Mouse (Mus musculus) ES-Bruce4 (cell line): Measurements from ENCODE around the gene Klk9. TPM values are rescaled to one million over a fixed set of nuclear protein-coding genes. Genes with fewer than 3 reads are reported as not detected.

Experiments used
- H3K27ac ChIP-seq: 2 replicates; pipeline ENCODE4 v1.5.1; 2012; ENCODE audit warnings: low read length, inconsistent platforms; ENCODE audit not compliant: insufficient read depth
- H3K27me3 ChIP-seq: 2 replicates; pipeline ENCODE4 v1.6.1; 2012; ENCODE audit warnings: mild to moderate bottlenecking, low read length, inconsistent platforms; ENCODE audit not compliant: control insufficient read depth, poor library complexity, insufficient read depth, severe bottlenecking
- H3K36me3 ChIP-seq: 2 replicates; pipeline ENCODE4 v1.6.1; 2012; ENCODE audit warnings: inconsistent platforms, mild to moderate bottlenecking, low read length, moderate library complexity; ENCODE audit not compliant: control insufficient read depth, poor library complexity, insufficient read depth, severe bottlenecking
- H3K4me1 ChIP-seq: one replicate; pipeline ENCODE4 v1.8.1; 2011; ENCODE audit warnings: low read length; ENCODE audit not compliant: control insufficient read depth, insufficient read depth
- H3K4me3 ChIP-seq: 2 replicates; pipeline ENCODE4 v1.5.1; 2011; ENCODE audit warnings: low read depth, mild to moderate bottlenecking, low read length
- H3K9ac ChIP-seq: 2 replicates; pipeline ENCODE4 v1.6.1; 2012; ENCODE audit warnings: low read depth, mild to moderate bottlenecking, inconsistent platforms; ENCODE audit not compliant: poor library complexity, severe bottlenecking
- H3K9me3 ChIP-seq: replicated peaks from 2 replicates; pipeline ENCODE4 v1.6.1; 2012; ENCODE audit warnings: mild to moderate bottlenecking, low read length, inconsistent platforms; ENCODE audit not compliant: control insufficient read depth, poor library complexity, insufficient read depth, severe bottlenecking
- CTCF ChIP-seq: IDR thresholded peaks from one replicate; pipeline ENCODE4 v1.8.1; 2011; ENCODE audit warnings: low read depth, low read length
- EP300 ChIP-seq: IDR thresholded peaks from 2 replicates; pipeline ENCODE4 v1.6.1; 2011; ENCODE audit warnings: low read depth, low read length; ENCODE audit not compliant: insufficient read depth
- POLR2A ChIP-seq: IDR thresholded peaks from one replicate; pipeline ENCODE4 v1.8.1; 2011; ENCODE audit warnings: low read length; ENCODE audit not compliant: insufficient read depth
- polyA plus RNA-seq: library from polyadenylated mRNA; stranded (reverse); fragments of >200 nt; gene quantifications from 2 replicates; pipeline ENCODE4 v1.2.4, GENCODE M21; 2011; ENCODE audit warnings: low read depth; ENCODE audit not compliant: missing spikeins, insufficient read depth, insufficient read length

The Klk9 gene
- polyA plus RNA-seq, 1 experiment = not detected

GRCm38 (mm10) chr7:43771916-43772315 lies 19.8 kb upstream of the Klk9 start:
- no peaks in the 10 kb centered on the region for H3K36me3 ChIP-seq
- no peak overlapping the region for H3K4me3 ChIP-seq
- no peak overlapping the region for H3K27ac ChIP-seq
- H3K4me1 ChIP-seq = peaks cover 6% of the 10 kb centered on the region
- TF ChIP-seq POLR2A (no peak), EP300 (no peak), CTCF (no peak)
- no peaks in the 10 kb centered on the region for H3K9me3 ChIP-seq
- no peak overlapping the region for H3K9ac ChIP-seq
- H3K27me3 ChIP-seq = no peaks in the 10 kb centered on the region

- H3K9me3 ChIP-seq = no peaks in the 10 kb centered on the region
Measured at GRCm38 (mm10) chr7:43772901-43773300, 18.8 kb upstream of the Klk9 start.

GRCm38 (mm10) chr7:43774364-43774763 lies 17.3 kb upstream of the Klk9 start, which contains the start of gene Klk11:
Gene Klk11, plus strand, starts transcription at chr7:43774604.
- no peaks in the 10 kb centered on the region for H3K9me3 ChIP-seq
- peaks cover 3% of the 10 kb centered on the region for H3K4me1 ChIP-seq
- no peak within 1 kb of the TSS for H3K4me3 ChIP-seq
- H3K9ac ChIP-seq = peak within 1 kb of the TSS; percentile 19; the same call in 1 of the 2 replicates
- no peak for TF ChIP-seq POLR2A
- no peak for TF ChIP-seq EP300
- TF ChIP-seq CTCF = no peak
- H3K27me3 ChIP-seq = no peaks in the 10 kb centered on the region
- H3K27ac ChIP-seq = peak within 1 kb of the TSS; percentile 38
- H3K36me3 ChIP-seq = no peaks in the 10 kb centered on the region

More at GRCm38 (mm10) chr7:43772901-43773300, 18.8 kb upstream of the Klk9 start:
- no peak for TF ChIP-seq CTCF
- Histone ChIP-seq H3K4me1 (peaks cover 6% of the 10 kb centered on the region), H3K27me3 (no peaks in the 10 kb centered on the region), H3K27ac (no peak overlapping the region), H3K36me3 (no peaks in the 10 kb centered on the region), H3K9ac (no peak overlapping the region), H3K4me3 (no peak overlapping the region)

GRCm38 (mm10) chr7:43774802-43775201 lies 16.9 kb upstream of the Klk9 start:
- H3K9me3 ChIP-seq = no peaks in the 10 kb centered on the region
- H3K4me3 ChIP-seq = no peak overlapping the region
- no peaks in the 10 kb centered on the region for H3K36me3 ChIP-seq
- no peak overlapping the region for H3K27ac ChIP-seq
- peak overlapping the region; percentile 19; the same call in 1 of the 2 replicates for H3K9ac ChIP-seq
- peaks cover 5% of the 10 kb centered on the region for H3K4me1 ChIP-seq
- H3K27me3 ChIP-seq = no peaks in the 10 kb centered on the region
- TF ChIP-seq CTCF (no peak), EP300 (no peak)

- peak overlapping the region; percentile 19; the same call in 1 of the 2 replicates for H3K9ac ChIP-seq
- H3K27me3 ChIP-seq = no peaks in the 10 kb centered on the region
- H3K27ac ChIP-seq = peak overlapping the region; percentile 38
- no peak overlapping the region for H3K4me3 ChIP-seq
- H3K36me3 ChIP-seq = no peaks in the 10 kb centered on the region
- TF ChIP-seq EP300 = no peak
- no peak for TF ChIP-seq CTCF
- no peak for TF ChIP-seq POLR2A
- H3K9me3 ChIP-seq = no peaks in the 10 kb centered on the region
- H3K4me1 ChIP-seq = peaks cover 7% of the 10 kb centered on the region
Measured at GRCm38 (mm10) chr7:43775311-43776057, 16.2 kb upstream of the Klk9 start.

GRCm38 (mm10) chr7:43776506-43776905 lies 15.2 kb upstream of the Klk9 start:
- Histone ChIP-seq H3K27me3 (no peaks in the 10 kb centered on the region), H3K27ac (no peak overlapping the region), H3K9ac (no peak overlapping the region), H3K4me3 (no peak overlapping the region), H3K9me3 (no peaks in the 10 kb centered on the region), H3K4me1 (peaks cover 12% of the 10 kb centered on the region), H3K36me3 (no peaks in the 10 kb centered on the region)
- TF ChIP-seq CTCF (no peak), EP300 (no peak), POLR2A (no peak)
